Mouse (Mus musculus) liver, embryonic 11.5 days (tissue): ENCODE measurements around the gene Hcst. TPM values are rescaled to one million over a fixed set of nuclear protein-coding genes. Genes with fewer than 3 reads are reported as not detected.
A peak's percentile ranks its signal among the peaks of the same experiment; 100 is the strongest.

Source experiments
- ATAC-seq: fragments of 200-750 bp; cut with Nextera tagmentation; replicated peaks from 2 replicates; pipeline ENCODE4 v1.8.0; 2017; ENCODE audit warnings: moderate number of reproducible peaks, mild to moderate bottlenecking, moderate TSS enrichment, moderate library complexity; ENCODE audit not compliant: low FRiP score
- DNase-seq: peaks from one replicate; pipeline ENCODE4 v3.0.0-alpha.2; 2017; ENCODE audit warnings: low spot score
- H3K27ac ChIP-seq: fragments of 300-500 bp; sonication (generic); 2 replicates; pipeline ENCODE4 v1.5.1; 2014; ENCODE audit warnings: mild to moderate bottlenecking, low read depth, low read length, control low read depth
- H3K27me3 ChIP-seq: fragments of 300-500 bp; sonication (generic); replicated peaks from 2 replicates; pipeline ENCODE4 v1.6.1; 2014; ENCODE audit warnings: low read length, mixed read lengths; ENCODE audit not compliant: control insufficient read depth, insufficient read depth
- H3K36me3 ChIP-seq: fragments of 300-500 bp; sonication (generic); 2 replicates; pipeline ENCODE4 v1.6.1; 2014; ENCODE audit warnings: mild to moderate bottlenecking, low read length, moderate library complexity, mixed read lengths; ENCODE audit not compliant: control insufficient read depth, insufficient read depth
- H3K4me1 ChIP-seq: fragments of 300-500 bp; sonication (generic); replicated peaks from 2 replicates; pipeline ENCODE4 v1.6.1; 2014; ENCODE audit warnings: low read length, mixed read lengths; ENCODE audit not compliant: control insufficient read depth, insufficient read depth
- H3K4me2 ChIP-seq: fragments of 300-500 bp; sonication (generic); 2 replicates; pipeline ENCODE4 v1.6.1; 2014; ENCODE audit warnings: mild to moderate bottlenecking, control low read depth, moderate library complexity
- H3K4me3 ChIP-seq: fragments of 300-500 bp; sonication (generic); 2 replicates; pipeline ENCODE4 v1.5.1; 2014; ENCODE audit warnings: low read depth, low read length, control low read depth
- H3K9ac ChIP-seq: fragments of 300-500 bp; sonication (generic); 2 replicates; pipeline ENCODE4 v1.6.1; 2014; ENCODE audit warnings: low read depth, low read length, control low read depth
- H3K9me3 ChIP-seq: fragments of 300-500 bp; sonication (generic); 2 replicates; pipeline ENCODE4 v1.6.1; 2016; ENCODE audit warnings: low read length, inconsistent platforms, mixed read lengths; ENCODE audit not compliant: control insufficient read depth
- WGBS: fragments of 180-500 bp; shearing (Covaris S2); extraction: QIAGEN DNeasy Blood & Tissue Kit; methylation state at CpG from one replicate; pipeline ENCODE4 v1.1.7; 2014; 5-methylcytosine and 5-hydroxymethylcytosine counted together
- polyA plus RNA-seq: library from polyadenylated mRNA; unstranded; fragments of >200 nt; fragmentation: Nextera tagmentation; extraction: Ambion mirVana; gene quantifications from 2 replicates; pipeline ENCODE4 v1.2.1, GENCODE M21; 2014

The Hcst gene
- polyA plus RNA-seq, 1 experiment from 2014 or later = 2.2 TPM

DNA sequence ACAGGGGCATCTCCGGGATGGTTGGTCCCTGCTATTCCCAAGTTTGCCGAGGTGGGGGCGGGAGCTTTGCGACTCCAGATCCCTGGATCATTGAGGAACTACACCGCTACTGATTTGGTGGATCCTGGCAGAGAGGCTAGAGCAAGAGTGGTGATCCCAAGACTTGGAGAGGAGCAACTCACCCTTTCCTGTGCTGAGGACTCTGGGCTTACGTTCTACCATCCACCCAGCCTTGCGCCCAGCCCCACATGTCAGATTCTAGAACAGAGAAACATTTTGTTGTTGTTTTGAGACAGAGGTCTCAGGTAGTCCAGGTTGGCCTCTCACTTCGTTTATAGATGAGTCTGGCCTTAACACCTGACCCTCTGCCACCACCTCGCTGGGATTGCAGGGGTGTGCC, 2.9 kb upstream of the Hcst start:
- H3K27me3 ChIP-seq = no peaks in the 10 kb centered on the region
- DNase-seq = no peak
- H3K9ac ChIP-seq = peak overlapping the region; percentile 50
- H3K36me3 ChIP-seq = peaks cover 12% of the 10 kb centered on the region; the same call in 1 of the 2 replicates
- peak overlapping the region; percentile 74 for H3K4me2 ChIP-seq
- no peak overlapping the region for H3K27ac ChIP-seq
- H3K4me1 ChIP-seq = 0 out of 2 replicates have a peak, but pooled peaks cover 5% of the 10 kb centered on the region
- ATAC-seq = no peak
- no peaks in the 10 kb centered on the region for H3K9me3 ChIP-seq
- WGBS = 6% methylated on average over 9 of the region's 9 CpGs
- peak overlapping the region; percentile 48 for H3K4me3 ChIP-seq

DNA sequence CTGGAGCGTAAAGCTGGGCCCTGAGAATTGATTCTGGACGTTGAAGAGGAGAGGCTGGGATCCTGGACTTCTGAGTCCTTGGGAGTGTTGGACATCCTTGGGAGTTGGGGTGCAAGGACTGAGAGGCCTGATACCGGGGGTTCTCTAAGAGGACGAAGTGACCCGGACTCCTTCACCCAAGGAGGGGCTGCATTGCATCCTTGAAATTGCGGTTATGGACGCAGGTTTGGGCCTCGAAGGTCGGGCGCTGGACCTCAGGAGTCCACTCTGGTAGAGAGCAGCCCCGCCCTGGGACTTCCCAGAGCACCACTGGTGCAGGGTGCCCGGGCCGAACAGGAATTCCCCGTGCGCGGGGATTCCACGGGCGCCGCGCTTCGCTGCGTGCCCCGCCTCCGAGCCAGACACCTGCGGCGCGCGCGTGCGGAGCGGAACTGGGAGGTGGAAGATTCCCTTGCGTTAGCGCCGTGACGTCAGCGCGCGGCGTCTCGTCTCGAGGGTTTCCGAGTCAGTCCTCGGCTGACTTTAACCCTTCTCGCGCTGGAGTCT, 2.3 kb upstream of the Hcst start:
- Histone ChIP-seq H3K4me1 (0 out of 2 replicates have a peak, but pooled peaks cover 5% of the 10 kb centered on the region), H3K27ac (no peak overlapping the region)

DNA sequence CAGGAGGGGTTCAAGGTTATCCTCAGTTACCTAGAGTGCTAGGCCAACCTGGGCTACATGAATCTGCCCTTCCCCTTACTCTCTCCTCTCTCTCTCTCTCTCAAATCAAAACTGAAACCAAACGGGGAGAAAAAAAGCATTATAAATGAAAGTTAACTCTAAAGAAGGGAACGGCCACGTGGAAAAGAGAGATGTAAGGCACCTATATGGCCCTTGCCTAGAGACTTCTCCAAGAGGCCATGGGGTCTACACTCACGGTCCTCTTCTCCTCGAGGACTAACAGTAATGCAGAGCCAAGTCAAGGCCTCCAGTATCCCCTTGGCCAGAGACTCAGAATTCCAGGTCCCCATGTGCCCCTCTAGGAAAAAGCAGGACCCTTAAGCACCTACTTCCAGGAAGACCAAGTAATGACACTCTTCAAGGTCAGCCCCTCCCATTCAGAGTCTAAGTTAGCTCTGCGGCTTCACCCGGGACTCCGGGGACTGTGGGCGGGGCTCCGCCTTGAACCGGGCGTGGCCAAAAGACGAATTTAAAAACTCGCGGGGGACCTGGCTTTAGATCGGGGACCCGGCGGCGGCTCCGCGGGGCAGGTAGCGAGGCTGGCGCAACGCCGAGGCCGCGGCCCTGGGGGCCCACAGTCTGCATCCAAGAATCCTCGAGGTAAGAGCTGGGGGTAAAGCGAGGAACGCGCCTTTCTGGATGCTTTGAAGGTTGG, 1.7 kb upstream of the Hcst start, which contains the start of gene Nfkbid:
Nfkbid (plus strand) TSS at position 558 of the 715 bp plus-strand sequence.
- 8% methylated on average over 31 of the region's 31 CpGs for WGBS
- H3K36me3 ChIP-seq = peaks cover 7% of the 10 kb centered on the region; the same call in 1 of the 2 replicates
- no peaks in the 10 kb centered on the region for H3K9me3 ChIP-seq
- H3K9ac ChIP-seq = peak within 1 kb of the TSS; percentile 50
- H3K4me1 ChIP-seq = 0 out of 2 replicates have a peak, but pooled peaks cover 5% of the 10 kb centered on the region
- no peaks in the 10 kb centered on the region for H3K27me3 ChIP-seq
- ATAC-seq = peak; percentile 53
- peak within 1 kb of the TSS; percentile 74 for H3K4me2 ChIP-seq
- H3K27ac ChIP-seq = no peak within 1 kb of the TSS
- peak within 1 kb of the TSS; percentile 48 for H3K4me3 ChIP-seq
- DNase-seq = peak; percentile 70

More for the DNA sequence above, 2.3 kb upstream of the Hcst start:
- Histone ChIP-seq H3K27me3 (no peaks in the 10 kb centered on the region), H3K9me3 (no peaks in the 10 kb centered on the region), H3K9ac (peak overlapping the region; percentile 50), H3K4me2 (peak overlapping the region; percentile 74), H3K36me3 (peaks cover 8% of the 10 kb centered on the region; the same call in 1 of the 2 replicates), H3K4me3 (peak overlapping the region; percentile 48)
- DNase-seq (peak; percentile 79), ATAC-seq (peak; percentile 65)
- WGBS = under 1% methylated on average over 45 of the region's 45 CpGs

DNA sequence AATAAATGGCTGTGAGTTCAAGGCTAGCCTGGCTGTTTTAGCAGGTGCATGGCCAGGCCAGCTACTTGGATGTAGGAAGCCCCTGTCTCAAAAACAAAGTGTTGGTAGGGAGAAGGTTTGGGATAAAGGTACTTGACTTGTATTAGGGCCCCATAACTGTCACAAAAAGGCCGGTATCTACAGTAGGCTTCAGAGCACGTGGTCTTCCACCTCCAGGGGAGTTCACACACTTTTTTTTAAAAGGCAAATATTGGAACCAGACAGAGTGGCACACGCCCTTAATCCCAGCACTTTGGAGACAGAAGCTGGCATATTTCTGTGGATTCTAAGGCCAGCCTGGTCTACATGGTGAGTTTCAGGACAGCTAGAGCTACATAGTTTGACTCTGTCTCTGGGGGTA, 1.0 kb upstream of the Hcst start:
- Histone ChIP-seq H3K27ac (no peak overlapping the region), H3K4me2 (peak overlapping the region; percentile 74)

DNA sequence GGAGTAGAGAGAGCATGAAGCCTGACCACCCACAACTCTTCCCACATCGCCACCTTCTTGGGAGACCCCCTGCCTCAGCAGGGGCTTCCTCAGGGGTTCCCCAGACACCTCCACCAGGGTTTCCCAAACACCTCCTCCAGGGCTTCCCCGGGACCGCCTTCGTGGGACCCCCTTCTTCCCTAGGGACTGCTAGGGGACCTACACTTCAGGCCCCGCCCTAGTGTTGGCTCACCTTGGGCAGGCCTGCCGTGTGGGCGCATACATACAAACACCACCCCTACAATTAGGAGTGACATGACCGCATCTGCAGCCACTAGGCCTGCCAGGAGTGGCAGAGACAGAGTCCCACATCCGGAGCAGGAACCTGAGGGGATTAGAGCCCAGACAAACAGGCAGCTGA, 1.8 kb downstream of the Hcst start:
- H3K36me3 ChIP-seq = no peaks in the 10 kb centered on the region
- no peak overlapping the region for H3K4me3 ChIP-seq
- H3K27me3 ChIP-seq = no peaks in the 10 kb centered on the region
- 0 out of 2 replicates have a peak, but pooled peaks cover 2% of the 10 kb centered on the region for H3K4me1 ChIP-seq
- ATAC-seq (no peak), DNase-seq (no peak)
- H3K27ac ChIP-seq = no peak overlapping the region
- H3K4me2 ChIP-seq = peak overlapping the region; percentile 28
- H3K9ac ChIP-seq = no peak overlapping the region
- 57% methylated on average over 9 of the region's 9 CpGs for WGBS
- no peaks in the 10 kb centered on the region for H3K9me3 ChIP-seq

More for the DNA sequence above, 1.0 kb upstream of the Hcst start:
- peaks cover 2% of the 10 kb centered on the region; the same call in 1 of the 2 replicates for H3K36me3 ChIP-seq
- 0 out of 2 replicates have a peak, but pooled peaks cover 5% of the 10 kb centered on the region for H3K4me1 ChIP-seq
- WGBS = 69% methylated on average over 3 of the region's 3 CpGs
- H3K9ac ChIP-seq = no peak overlapping the region
- no peak overlapping the region for H3K4me3 ChIP-seq
- DNase-seq (no peak), ATAC-seq (no peak)
- H3K9me3 ChIP-seq = no peaks in the 10 kb centered on the region
- no peaks in the 10 kb centered on the region for H3K27me3 ChIP-seq

DNA sequence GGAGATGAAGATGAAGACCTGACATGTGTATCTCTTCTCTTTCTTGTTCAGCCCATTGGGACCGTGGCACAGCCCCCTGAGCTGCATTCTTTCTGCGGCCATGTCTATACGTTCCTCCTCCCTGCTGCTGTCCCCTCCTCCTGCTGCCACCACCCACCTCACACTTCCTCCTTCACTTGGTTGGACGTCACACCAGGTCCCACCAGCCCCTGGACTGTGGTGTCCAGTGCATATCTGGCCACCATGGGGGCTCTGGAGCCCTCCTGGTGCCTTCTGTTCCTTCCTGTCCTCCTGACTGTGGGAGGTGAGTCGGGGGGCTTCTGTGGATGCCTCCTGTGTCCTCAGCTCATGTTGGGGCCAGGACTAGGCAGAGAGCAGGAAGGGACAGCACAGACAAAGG, 6.1 kb downstream of the Hcst start, which contains the start of gene Tyrobp:
Tyrobp (plus strand) TSS at position 165 of the 400 bp plus-strand sequence.
- Histone ChIP-seq H3K4me3 (peak within 1 kb of the TSS; percentile 27), H3K4me1 (no peaks in the 10 kb centered on the region), H3K36me3 (no peaks in the 10 kb centered on the region), H3K4me2 (no peak within 1 kb of the TSS), H3K27ac (no peak within 1 kb of the TSS), H3K27me3 (no peaks in the 10 kb centered on the region), H3K9me3 (no peaks in the 10 kb centered on the region), H3K9ac (no peak within 1 kb of the TSS)
- WGBS = 34% methylated on average over 5 of the region's 5 CpGs
- ATAC-seq (no peak), DNase-seq (no peak)

DNA sequence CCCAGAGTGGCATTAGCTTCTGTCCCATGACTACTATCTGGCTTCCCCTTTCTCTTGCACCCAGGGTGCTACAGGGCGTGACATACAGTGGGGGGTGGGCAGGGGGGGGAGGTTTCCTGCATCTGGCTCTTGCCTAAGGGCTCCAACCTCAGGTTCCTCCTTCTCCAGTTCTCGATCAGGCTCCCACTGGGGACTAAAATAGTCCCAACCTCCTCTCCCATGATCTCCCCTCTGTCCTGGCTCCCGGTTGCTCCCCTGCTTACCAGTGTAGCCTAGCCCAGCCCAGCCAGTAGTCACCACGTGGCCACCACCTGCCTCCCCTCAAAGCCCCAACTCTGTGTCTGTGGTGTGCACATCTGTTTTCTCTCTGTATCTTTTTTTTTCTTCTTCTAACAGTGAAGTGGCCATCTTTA, 6.9 kb downstream of the Hcst start:
- WGBS = 25% methylated on average over 4 of the region's 4 CpGs
- Histone ChIP-seq H3K4me1 (no peaks in the 10 kb centered on the region), H3K9ac (no peak overlapping the region), H3K4me2 (no peak overlapping the region), H3K27ac (no peak overlapping the region), H3K27me3 (no peaks in the 10 kb centered on the region), H3K9me3 (no peaks in the 10 kb centered on the region), H3K36me3 (no peaks in the 10 kb centered on the region), H3K4me3 (no peak overlapping the region)
- ATAC-seq (no peak), DNase-seq (no peak)

DNA sequence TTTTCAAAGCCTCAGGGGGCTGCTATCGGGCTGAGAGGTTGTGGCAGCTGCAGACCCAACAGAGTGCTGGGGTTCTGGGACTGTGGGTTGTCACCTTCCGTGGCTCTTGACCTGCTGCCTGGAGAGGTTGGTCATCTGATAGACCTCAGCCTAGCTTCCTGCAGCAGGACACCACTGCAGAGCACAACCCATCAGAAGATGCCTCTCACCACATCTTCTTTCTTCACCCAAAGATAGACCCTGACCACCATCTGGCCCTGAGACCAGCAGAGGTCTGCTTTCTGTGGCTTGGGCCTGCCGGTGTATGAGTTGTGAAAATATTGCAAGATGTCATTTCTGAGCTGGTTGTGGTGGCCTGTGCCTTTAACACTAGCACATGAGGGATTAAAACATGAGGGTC, 8.6 kb downstream of the Hcst start:
- ATAC-seq = no peak
- Histone ChIP-seq H3K9me3 (no peaks in the 10 kb centered on the region), H3K36me3 (no peaks in the 10 kb centered on the region), H3K4me2 (no peak overlapping the region), H3K27ac (no peak overlapping the region), H3K9ac (no peak overlapping the region), H3K4me3 (no peak overlapping the region), H3K4me1 (no peaks in the 10 kb centered on the region), H3K27me3 (no peaks in the 10 kb centered on the region)
- 49% methylated on average over 3 of the region's 3 CpGs for WGBS
- no peak for DNase-seq
